Mouse (Mus musculus): Measurements from ENCODE around the gene Sap30bp.
A peak's percentile ranks its signal among the peaks of the same experiment; 100 is the strongest.

Sap30bp gene

DNA sequence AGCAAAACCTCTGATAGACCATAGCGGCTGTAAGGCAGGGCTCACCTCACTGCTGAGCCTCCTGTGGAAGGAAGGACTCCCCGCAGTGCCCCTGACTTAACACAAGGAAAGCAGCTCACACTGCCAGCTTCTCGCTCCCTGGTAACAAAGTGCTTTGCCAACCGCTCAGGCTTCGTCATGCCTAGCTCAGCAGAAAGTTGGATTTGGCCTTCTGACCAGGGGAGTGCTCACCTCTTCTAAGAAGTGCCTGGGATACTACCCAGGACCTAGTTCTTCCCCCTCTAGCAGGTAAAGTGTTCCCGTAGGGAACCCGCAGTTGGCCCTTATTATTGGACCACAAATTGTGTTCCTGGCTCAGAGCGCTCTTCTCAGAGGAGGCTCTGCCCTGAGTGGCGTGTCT lies 25.9 kb downstream of the Sap30bp start:
- no peak for DNase-seq

DNA sequence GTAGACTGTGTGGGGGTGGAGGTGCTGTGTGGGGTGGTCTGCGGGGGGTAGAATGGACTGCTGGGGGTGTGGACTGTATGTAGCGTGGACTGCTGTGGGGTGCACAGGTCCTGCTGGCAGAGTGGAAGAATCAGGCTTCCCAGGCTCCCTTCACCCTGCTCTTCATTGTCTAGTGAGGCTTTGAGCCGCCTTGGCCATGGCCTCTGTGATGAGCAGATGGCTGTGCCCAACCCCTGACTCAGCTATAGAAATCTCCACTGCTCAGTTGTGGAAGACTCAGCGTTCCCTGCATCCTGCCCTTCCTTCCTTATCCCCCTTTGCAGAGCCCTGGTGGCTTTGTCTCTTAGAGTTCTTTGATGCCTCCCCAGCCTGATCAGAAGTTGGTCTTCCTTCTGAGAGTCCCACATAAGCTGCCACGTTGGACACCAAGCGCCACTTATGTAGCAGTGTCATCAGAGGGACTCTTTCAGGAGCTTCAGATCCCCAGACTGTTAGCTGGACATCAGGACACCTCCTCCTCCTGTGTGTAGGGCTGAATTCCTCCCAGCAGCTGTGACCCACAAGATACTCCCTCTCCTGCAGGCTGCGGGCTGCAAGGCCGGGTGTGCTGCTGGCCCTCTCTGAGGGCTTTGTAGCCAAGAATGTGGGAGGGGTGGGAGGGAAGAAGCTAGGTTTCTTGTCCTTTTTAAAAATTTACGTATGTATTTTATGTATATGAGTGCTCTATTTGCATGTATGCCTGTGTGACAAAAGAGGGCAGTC lies 29.8 kb downstream of the Sap30bp start:
- no peak for DNase-seq

DNA sequence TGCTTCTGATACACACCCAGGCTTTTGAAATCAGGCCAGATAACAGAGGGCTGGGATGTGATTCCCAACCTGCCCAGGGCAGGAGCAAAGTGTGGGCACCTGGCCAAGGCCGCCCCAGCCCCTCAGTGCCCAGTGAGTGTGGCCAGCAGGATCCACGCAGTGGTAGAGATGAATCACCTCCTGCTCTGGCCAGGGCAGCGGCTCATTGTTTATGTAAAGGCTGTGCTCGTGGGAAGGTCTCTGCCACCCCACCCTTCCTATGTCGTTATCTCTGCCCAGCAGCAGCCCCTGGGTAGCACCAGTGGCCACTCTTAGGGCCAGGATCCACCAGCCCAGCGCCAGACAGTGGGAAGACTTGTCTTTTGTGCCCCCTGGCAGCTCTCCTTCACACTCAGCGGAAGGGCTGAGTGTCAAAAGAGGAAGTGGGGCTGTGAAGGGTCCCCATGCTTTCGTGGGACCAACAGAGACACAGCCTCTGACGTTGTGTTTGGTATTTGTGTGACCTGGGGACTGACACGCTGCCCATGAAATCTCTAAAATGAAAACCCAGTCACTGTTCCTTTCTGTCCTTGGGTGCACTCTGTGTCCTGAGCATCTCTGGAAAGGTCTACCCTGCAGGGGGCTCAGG lies 32.0 kb downstream of the Sap30bp start:
- peak; percentile 24 for DNase-seq

DNA sequence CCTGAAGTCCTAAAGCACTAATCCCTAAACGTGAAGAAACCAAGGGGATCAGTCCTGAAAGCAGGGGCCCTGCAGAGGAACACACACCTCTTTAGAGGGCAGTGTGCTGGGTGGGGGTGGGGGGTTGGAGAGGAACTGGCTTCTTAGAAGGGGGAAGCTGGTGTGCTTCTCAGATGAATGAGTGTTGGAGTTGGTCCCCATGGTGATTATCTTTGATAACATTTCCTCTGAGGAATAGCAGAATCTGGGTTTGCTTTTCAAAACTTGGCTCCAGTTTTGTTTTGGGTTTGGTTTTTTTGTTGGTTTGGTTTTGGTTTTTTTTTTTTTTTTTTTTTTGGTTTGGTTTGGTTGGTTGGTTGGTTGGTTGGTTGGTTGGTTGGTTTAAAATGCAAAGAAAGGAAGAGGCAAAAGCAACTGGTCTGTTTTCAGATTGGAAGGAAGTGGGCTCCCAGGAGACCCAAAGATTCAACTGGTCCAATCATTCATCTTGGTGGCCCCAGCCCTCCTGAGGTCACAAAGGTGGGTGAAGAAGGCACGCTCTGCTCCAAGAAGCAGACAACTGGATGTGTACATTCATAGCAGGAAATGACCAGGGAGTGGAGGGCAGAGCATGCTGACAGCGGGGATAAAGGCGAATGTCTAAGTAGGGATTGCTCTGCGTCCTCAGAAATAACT lies 35.8 kb downstream of the Sap30bp start:
- DNase-seq = no peak

DNA sequence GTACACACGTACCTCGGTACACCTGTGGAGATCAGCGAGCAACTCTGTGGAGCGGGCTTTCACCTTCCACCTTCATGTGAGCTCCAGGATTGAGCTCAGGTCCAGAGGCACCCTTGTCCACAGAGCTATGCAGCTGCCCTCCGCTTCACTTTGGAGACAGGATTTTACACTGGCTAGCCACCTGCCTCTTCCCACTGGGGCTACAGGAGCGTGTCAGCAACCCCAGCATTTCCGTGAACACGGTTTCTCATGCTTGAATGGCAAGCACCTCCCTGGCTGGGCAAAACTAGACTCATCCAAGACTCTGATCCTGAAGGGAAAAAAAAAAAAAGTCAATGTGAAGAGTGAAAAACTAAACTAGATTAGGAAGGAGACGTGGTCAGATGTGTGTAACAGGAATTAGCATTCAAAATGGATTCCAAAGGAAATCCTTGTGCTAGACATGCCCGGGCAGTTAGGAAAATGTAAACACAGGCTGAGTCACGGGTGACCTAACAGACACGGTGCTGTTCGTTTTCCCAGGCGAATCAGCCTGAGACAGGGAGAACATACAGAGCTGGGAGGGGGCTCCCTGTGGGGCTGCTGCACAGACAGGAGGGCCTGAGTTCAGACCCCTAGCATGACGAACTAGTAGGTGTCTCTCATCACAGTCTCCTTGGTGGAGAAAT lies 37.1 kb downstream of the Sap30bp start:
- no peak for DNase-seq

DNA sequence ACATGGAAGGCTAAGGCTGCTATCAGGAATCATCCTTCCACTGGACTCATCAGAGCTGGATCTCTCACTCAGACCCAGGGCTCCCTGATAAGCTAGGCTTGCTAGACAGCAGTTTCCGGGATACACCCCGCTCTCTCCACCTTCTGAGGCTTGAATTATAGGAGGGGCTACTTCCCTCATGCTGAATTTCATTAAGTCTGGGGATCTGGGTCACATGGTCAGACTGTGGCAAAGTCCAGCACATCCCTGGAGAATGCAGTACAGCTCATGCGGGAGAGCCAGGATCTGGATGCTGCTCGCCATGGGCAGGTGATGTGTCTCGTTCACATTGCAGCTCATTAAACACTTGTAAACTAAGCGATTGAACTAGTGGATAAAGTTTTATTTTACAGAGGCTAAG lies 37.9 kb downstream of the Sap30bp start:
- no peak for DNase-seq

DNA sequence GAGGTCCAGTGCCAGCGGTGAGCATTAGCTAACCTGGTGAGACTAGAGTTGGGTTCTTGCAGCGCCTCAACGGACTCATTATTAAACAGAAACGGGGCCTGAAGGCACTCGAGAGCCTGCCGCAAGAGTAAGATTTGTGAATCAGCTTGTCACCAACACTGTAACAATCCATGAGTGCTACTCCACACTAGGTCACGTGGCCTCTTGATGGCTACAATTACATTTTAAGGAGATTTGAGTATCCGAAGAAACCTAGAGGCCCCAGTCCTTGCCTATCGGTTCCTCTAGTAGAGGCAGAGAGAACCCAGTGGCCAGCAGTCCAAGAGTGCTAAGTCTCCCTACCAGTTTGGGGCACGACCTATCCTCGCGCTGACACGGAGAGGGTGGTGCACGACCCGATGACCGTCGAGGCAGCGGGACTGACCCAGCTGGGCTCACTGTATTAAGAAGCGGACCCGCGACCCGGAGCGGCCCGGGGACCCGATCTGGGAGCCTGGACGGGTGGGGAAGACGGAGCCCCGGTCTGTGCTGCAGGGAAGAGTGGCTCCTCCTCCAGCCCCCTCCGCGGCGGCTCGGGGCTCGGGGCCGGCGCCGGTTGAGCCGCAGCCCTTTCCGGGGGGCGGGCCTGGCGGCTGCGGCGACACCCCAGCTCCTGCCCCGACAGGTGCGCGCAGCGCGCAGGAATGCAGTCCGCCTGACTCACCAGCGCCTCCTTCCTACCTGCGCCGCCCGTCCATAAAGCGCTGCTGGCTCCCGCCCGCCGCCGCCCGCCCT lies 41.4 kb downstream of the Sap30bp start, which contains the start of gene Itgb4:
TSS of gene Itgb4 (plus strand) at position 401 of the 774 bp plus-strand sequence.
- DNase-seq = peak; percentile 37

DNA sequence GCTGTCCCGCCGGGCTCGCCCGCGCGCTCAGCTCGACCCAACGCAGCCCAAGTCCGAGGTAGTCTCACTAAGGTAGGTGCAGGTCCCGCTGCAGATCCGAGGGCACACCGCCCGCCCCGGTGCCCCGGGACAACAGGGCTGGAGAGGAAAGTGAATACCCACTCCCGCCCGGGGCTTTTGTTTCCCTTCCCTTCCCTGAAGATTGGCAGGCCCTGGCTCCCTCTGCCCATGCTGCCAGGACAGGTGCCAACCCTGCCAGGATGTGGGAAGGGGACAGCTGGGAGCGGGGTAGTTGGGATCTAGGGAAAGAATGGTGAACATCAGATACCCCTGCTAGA lies 42.0 kb downstream of the Sap30bp start:
- DNase-seq = no peak

DNA sequence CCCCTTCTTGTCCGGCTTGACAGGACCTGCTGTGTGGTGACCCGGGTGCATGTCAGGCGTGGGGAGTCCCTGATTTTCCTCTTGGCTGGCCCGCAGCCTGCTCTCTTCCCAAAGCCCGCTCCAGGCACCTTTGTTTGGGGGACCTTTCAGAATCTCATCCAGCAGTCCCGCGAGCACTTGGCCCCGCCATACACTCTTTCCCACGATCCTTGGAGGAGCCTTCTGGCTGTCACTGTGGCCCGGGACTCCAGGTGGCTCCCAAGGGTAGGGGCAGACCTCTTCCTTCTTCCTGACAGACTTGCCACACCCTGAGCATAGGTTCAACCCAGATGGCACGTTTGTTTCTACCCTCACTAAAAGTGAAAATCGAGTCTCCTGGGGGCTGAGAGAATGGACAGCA lies 42.5 kb downstream of the Sap30bp start:
- no peak for DNase-seq

DNA sequence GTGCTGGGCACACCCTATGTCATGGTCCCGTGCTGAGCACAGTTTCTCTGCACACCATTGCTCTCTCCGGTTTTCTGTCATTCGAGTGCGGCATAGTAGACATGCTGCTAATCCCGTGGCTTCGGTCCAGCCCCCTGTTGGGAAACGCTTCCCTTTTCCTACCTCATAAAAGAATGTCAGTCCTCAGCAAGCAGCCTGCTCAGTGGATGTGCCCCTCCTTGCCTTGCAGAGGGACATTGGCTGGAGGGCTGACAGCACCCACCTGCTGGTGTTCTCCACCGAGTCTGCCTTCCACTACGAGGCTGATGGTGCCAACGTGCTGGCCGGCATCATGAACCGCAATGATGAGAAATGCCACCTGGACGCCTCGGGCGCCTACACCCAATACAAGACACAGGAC lies 49.4 kb downstream of the Sap30bp start:
- DNase-seq = no peak

DNA sequence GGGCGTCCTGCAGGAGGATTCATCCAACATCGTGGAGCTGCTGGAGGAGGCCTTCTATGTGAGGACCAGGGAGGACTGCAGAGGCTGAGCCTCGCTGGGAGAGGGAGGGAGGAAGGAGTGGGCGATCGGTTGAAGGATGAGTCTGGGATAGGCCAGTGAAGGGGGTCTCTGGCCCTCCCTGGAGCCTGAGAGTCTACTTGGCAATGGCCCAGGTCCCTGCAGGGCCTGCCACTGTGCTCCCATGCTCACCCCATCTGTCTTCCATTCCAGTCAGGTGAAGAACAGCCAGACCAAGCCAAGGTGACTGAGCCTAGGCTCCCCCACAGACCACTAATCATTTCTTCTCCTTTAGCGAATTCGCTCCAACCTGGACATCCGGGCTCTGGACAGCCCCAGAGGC lies 50.2 kb downstream of the Sap30bp start:
- DNase-seq = no peak

DNA sequence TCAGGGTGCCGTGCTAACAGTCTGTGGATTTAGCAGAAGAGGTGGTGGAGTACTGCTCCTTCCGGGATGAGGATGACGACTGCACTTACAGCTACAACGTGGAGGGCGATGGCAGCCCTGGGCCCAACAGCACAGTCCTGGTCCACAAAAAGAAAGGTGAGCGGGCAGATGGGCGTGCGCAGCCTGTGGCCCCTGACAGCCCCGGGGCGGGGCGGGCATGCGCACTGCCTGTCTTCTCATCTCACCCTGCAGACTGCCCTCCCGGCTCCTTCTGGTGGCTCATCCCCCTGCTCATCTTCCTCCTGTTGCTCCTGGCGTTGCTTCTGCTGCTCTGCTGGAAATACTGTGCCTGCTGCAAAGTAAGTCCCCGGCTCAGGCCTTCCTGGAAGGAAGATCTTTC lies 56.6 kb downstream of the Sap30bp start:
- peak; percentile 30 for DNase-seq

DNA sequence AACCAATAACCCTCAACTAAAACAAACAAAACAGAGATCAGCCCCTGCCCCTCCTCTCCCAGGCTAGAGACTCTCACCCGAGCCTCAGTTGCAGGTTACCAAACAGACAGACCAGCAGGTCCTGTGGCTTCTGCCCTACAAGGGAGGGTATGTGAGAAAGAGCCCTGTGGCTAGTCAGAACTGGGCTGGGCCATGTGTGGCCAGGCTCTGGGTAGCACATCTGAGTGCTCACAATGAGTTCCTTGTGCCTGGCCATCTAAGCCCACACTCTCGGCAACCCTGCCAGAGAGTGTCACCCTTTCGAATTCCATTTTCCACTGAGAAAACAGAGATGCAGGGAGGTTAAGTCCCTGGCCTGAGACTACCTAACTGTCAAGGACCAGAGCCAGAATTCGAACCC lies 59.0 kb downstream of the Sap30bp start:
- DNase-seq = no peak

DNA sequence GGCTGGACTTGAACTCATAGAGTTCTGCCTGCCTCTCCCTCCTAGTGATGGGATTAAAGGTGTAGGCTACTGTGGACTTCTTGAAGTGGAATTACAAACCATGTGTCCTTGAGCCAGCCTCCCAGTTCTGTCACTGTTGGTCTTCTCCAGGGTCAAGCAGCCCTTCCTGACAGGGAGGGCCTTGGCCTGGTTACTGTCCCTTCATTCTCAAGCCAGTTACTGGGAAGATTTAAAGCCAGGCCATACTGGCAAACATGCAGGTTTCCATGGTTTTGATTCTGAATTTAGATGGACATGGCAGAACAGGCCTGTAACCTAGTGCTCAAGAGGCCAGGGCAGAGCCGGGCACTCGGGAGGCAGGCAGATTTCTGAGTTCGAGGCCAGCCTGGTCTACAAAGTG lies 62.2 kb downstream of the Sap30bp start:
- DNase-seq = no peak

DNA sequence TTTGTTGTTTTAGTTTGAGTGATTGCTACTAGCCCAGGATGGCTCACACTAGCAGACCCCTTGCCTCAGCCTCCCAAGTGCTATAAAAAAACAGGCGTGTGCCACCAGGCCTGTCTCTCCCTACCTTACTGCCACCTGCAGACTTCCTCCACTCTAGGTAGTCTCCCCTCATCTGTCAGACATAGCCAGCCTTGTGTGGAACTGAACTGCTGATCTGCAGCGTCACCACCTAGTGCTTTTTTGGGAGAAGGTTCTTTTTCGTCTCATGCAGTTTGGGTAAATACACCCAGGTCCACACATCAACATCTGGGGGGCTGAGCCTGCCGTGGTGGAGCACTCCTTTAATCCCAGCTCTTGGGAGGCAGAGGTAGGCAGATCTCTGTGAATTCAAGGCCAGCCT lies 64.0 kb downstream of the Sap30bp start:
- no peak for DNase-seq

DNA sequence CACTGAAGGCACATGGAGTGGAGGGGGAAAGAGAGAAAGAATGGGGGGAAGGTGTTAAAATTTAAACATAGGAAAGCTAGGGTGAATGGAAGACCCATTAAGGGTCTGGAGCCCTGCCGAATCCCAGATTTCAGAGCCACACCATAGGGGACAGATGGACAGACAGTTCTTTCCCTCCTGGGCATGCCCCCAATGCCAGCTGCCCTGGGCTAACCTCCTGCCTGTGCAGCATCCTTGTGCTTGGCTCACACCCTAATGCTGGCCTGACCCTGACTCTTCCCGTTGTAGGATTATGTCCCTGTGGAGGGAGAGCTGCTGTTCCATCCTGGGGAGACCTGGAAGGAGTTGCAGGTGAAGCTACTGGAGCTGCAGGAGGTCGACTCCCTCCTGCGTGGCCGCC lies 64.6 kb downstream of the Sap30bp start:
- no peak for DNase-seq

DNA sequence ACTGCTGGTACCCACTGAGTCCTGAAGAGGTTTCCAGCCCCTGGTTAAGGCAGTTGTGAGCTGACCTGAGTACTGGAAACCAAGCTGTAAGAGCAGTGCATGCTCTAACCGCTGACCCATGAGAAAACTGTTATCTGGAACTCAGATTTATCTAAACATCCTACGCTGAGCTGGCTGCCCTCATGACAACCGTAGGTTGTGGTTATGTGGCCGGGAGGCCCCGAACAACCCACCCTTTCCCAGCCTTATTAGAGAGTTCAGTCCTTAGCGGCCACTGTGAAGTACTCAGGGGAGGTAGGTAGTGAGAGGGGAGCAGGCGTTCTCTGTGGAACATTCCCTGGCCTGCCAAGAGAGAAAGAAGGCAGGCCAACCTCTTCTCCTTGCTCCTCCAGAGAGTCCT lies 65.9 kb downstream of the Sap30bp start:
- no peak for DNase-seq

DNA sequence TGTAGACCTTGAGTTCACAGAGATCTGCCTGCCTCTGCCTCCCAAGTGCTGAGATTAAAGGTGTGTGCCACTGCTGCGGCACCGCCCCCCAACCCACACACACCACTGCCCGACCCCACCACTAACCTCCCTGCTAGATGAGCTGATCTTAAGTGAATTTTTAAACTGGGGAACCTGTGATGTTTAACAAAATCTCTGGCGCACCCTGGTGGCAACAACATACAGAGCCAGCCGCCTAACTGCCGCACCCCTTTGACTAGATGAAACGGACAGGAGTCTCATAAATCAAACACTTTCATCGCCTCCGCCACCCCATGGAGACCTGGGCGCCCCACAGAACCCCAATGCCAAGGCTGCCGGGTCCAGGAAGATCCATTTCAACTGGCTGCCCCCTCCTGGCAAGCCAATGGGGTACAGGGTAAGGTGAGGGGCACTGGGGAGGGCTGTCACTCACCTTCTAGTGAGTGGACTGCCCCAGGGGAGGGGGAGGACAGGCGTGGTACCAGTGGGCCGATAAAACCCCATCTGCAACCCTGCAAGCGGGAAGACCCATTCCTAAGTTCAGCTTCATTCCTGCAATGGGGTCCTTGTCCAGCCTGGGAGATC lies 66.6 kb downstream of the Sap30bp start:
- peak; percentile 79 for DNase-seq

DNA sequence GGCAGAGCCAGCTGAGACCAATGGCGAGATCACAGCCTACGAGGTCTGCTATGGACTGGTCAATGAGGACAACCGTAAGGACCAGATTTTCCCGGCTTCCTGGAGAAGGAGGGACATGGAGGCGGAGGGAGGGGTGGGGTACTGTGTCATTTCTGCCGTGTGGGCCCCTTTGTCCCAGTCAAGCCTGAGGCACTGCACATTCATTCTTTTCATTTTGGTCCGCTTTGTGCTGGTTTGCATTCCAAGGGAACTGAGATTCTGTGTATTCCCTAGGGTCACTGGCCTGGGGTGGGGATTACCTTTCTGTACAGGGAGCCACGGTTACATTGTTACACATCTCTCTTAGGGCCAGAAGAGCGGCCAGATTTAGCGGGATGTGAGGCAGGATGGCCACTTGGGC lies 67.5 kb downstream of the Sap30bp start:
- DNase-seq = no peak

DNA sequence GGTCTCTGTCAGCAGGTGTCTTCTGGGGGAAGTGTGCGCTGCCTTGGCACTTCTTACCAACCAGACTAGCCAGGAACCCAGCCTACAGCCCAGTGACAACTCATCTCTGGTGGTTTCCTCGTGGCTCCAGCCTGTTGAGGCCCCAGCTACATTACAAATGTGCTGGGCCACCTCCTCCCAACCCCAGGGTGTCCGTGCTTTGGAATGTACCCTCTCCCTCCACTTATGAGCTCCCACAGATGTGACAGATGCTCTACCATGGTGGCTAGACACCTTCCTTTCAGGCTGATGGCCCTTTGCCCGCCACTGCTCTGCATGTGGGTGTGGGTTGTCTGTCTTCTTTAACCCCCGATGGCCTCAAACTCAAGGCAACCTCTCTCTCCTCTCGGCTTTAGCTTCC lies 68.6 kb downstream of the Sap30bp start:
- DNase-seq = no peak

DNA sequence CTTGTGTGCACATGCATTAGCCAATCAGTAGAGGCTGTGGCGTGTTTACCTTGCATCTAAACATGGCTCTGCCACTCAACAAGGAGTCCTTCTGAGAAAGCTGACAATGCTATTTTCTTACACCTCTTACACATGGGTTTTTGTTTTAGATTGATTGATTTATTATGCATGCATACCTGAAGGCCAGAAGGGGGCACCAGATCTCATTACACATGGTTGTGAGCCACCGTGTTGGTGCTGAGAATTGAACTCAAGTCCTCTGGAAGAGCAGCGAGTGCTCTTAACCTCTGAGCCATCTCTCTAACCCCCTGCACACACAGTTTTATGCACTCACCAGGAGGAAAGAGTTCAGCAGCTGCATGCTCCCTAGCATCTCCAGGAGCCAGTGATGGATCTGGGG lies 69.8 kb downstream of the Sap30bp start:
- DNase-seq = no peak

DNA sequence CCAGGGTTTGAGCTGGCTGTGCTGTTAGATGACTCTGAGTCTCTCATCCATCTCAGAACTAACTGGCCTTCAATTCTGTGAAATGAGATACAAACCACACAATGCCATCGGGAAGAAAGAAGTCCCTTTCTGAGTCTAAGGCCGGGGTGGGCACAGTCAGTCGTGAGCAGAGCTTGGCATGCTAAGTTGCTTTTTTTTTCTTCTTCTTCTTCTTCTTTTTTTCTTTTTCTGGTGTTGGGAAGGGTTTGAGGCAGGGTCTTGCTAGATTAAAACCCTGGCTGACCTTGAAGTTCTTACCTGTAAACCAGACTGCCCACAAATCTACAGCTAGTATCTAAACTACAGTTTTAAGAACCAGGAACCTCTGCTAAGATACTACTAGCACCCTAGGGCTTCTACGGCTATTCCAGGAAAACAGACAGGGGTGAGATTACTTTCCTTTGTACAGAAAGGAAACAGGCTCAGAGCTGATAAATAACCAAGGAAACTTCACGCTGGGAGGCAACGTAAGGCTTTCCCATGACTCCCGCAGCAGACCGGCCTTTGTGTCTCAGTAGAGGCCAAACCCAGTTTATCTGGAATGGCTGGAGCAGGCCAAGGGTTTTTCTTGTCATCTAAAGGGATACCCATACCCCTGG lies 71.2 kb downstream of the Sap30bp start:
- no peak for DNase-seq
